Mouse (Mus musculus): ENCODE data around the gene Gjb1. TPM values are rescaled to one million over a fixed set of nuclear protein-coding genes. Genes with fewer than 3 reads are reported as not detected.

The Gjb1 gene
- 25.7 TPM for polyA plus RNA-seq (2015; fragmentation: Illumina TruSeq; extraction: RNeasy Lipid Tissue Mini Kit (QIAGEN cat#74804); ENCODE audit: insufficient read depth, low read depth, low replicate concordance)

GRCm38 (mm10) chrX:101376190-101376968, at the start of gene Gjb1:
TSS of gene Gjb1 (plus strand) at chrX:101376378.

GRCm38 (mm10) chrX:101420700-101421095, 44.5 kb downstream of the Gjb1 start, which contains the start of gene Zmym3:
TSS of gene Zmym3 (minus strand) at chrX:101420849.

GRCm38 (mm10) chrX:101429142-101429949, 53.2 kb downstream of the Gjb1 start, which contains the start of gene Nono:
TSS of gene Nono (plus strand) at chrX:101429318.

Other genes with a start within 250 kb of the Gjb1 start
- gene Snx12, start 153.8 kb upstream of the Gjb1 start, polyA plus RNA-seq (2015; fragmentation: Illumina TruSeq; extraction: RNeasy Lipid Tissue Mini Kit (QIAGEN cat#74804); ENCODE audit: insufficient read depth, low read depth, low replicate concordance) = 6.3 TPM
- 6.7 TPM for gene Foxo4, start 121.8 kb upstream of the Gjb1 start, polyA plus RNA-seq (2015; fragmentation: Illumina TruSeq; extraction: RNeasy Lipid Tissue Mini Kit (QIAGEN cat#74804); ENCODE audit: insufficient read depth, low read depth, low replicate concordance)
- gene Gm614, start 112.4 kb upstream of the Gjb1 start, polyA plus RNA-seq (2015; fragmentation: Illumina TruSeq; extraction: RNeasy Lipid Tissue Mini Kit (QIAGEN cat#74804); ENCODE audit: insufficient read depth, low read depth, low replicate concordance) = not detected
- 4.7 TPM for gene Il2rg, start 108.1 kb upstream of the Gjb1 start, polyA plus RNA-seq (2015; fragmentation: Illumina TruSeq; extraction: RNeasy Lipid Tissue Mini Kit (QIAGEN cat#74804); ENCODE audit: insufficient read depth, low read depth, low replicate concordance)
- not detected for gene Gm20489, start 107.4 kb upstream of the Gjb1 start, polyA plus RNA-seq (2015; fragmentation: Illumina TruSeq; extraction: RNeasy Lipid Tissue Mini Kit (QIAGEN cat#74804); ENCODE audit: insufficient read depth, low read depth, low replicate concordance)
- gene Med12, start 102.3 kb upstream of the Gjb1 start, polyA plus RNA-seq (2015; fragmentation: Illumina TruSeq; extraction: RNeasy Lipid Tissue Mini Kit (QIAGEN cat#74804); ENCODE audit: insufficient read depth, low read depth, low replicate concordance) = 35.1 TPM
- 0.11 TPM for gene Nlgn3, start 77.2 kb upstream of the Gjb1 start, polyA plus RNA-seq (2015; fragmentation: Illumina TruSeq; extraction: RNeasy Lipid Tissue Mini Kit (QIAGEN cat#74804); ENCODE audit: insufficient read depth, low read depth, low replicate concordance)
- 7.9 TPM for gene Zmym3, start 44.5 kb downstream of the Gjb1 start, polyA plus RNA-seq (2015; fragmentation: Illumina TruSeq; extraction: RNeasy Lipid Tissue Mini Kit (QIAGEN cat#74804); ENCODE audit: insufficient read depth, low read depth, low replicate concordance)
- gene Nono, start 52.9 kb downstream of the Gjb1 start, polyA plus RNA-seq (2015; fragmentation: Illumina TruSeq; extraction: RNeasy Lipid Tissue Mini Kit (QIAGEN cat#74804); ENCODE audit: insufficient read depth, low read depth, low replicate concordance) = 38.0 TPM
- 1.0 TPM for gene Itgb1bp2, start 72.7 kb downstream of the Gjb1 start, polyA plus RNA-seq (2015; fragmentation: Illumina TruSeq; extraction: RNeasy Lipid Tissue Mini Kit (QIAGEN cat#74804); ENCODE audit: insufficient read depth, low read depth, low replicate concordance)
- 13.7 TPM for gene Taf1, start 156.4 kb downstream of the Gjb1 start, polyA plus RNA-seq (2015; fragmentation: Illumina TruSeq; extraction: RNeasy Lipid Tissue Mini Kit (QIAGEN cat#74804); ENCODE audit: insufficient read depth, low read depth, low replicate concordance)

Data from pancreas, adult 10 weeks (tissue).